Mouse (Mus musculus) bone marrow, adult 2 months (tissue): ENCODE measurements at regions not wholly inside any gene's neighbourhood (a gene's known extent, or its start where the extent isn't known, plus 50 kb on each side); places are given as distances from the start of the nearest gene placed in this dataset.

Experiments used
- H3K27ac ChIP-seq: fragments of 200-500 bp; 2 replicates; pipeline ENCODE4 v1.5.1; 2012; ENCODE audit warnings: low read depth, mild to moderate bottlenecking, control low read depth, inconsistent platforms, low read length; ENCODE audit not compliant: control insufficient read depth, poor library complexity, insufficient read depth
- H3K4me1 ChIP-seq: fragments of 200-500 bp; 2 replicates; pipeline ENCODE4 v1.6.1; 2011; ENCODE audit warnings: low read length; ENCODE audit not compliant: control insufficient read depth, insufficient read depth
- H3K4me3 ChIP-seq: fragments of 200-500 bp; replicated peaks from 2 replicates; pipeline ENCODE3; 2011; ENCODE audit warnings: mild to moderate bottlenecking, low read depth, low read length, control low read depth; ENCODE audit not compliant: control insufficient read depth
- CTCF ChIP-seq: fragments of 200-500 bp; IDR thresholded peaks from 2 replicates; pipeline ENCODE4 v1.5.1; 2011; ENCODE audit warnings: low read length, control low read depth; ENCODE audit not compliant: control insufficient read depth, insufficient read depth
- POLR2A ChIP-seq: fragments of 200-500 bp; IDR thresholded peaks from 2 replicates; pipeline ENCODE4 v1.6.1; 2011; ENCODE audit warnings: low read depth, mild to moderate bottlenecking, control low read depth, low read length, borderline replicate concordance; ENCODE audit not compliant: control insufficient read depth
- WGBS: fragments of 180-500 bp; shearing (Covaris S2); methylation state at CpG from one replicate; pipeline ENCODE4 v1.1.7; 2018; 5-methylcytosine and 5-hydroxymethylcytosine counted together

DNA sequence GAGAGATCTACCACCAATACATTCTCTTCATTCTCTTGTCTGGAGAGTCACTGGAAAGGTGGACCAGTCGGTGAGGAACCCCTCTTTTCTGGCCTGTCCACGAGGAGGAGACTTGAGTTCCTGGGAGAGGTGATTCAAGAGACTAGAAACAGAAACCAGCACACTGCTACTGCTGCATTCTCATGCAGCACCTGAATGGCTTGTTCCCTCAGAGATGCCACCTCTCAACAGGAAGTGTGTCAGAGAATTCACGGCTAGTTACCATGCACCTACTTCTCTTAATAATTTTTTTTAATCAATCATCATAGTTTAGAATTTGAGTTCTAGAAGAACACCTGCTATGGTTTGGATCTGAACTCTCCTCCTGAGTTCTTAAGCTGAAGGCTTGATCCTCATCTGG, 52.0 kb upstream of the Dynlrb2 start:
- H3K27ac ChIP-seq, result no peak overlapping the region
- WGBS, result 48% methylated on average over 3 of the region's 3 CpGs

GRCm38 (mm10) chr8:116451397-116451796, 53.4 kb upstream of the Dynlrb2 start:
- H3K4me3 ChIP-seq, result no peak overlapping the region
- H3K4me1 ChIP-seq, result no peaks in the 10 kb centered on the region; the same call in 1 of the 2 replicates
- 65% methylated on average over 3 of the region's 3 CpGs for WGBS
- TF ChIP-seq POLR2A, result no peak
- no peak for TF ChIP-seq CTCF
- H3K27ac ChIP-seq, result no peak overlapping the region

More for the DNA sequence above, 52.0 kb upstream of the Dynlrb2 start:
- H3K4me3 ChIP-seq, result no peak overlapping the region
- TF ChIP-seq CTCF, result no peak
- TF ChIP-seq POLR2A, result no peak
- no peaks in the 10 kb centered on the region; the same call in 1 of the 2 replicates for H3K4me1 ChIP-seq

GRCm38 (mm10) chr8:116447452-116447851, 57.3 kb upstream of the Dynlrb2 start:
- 75% methylated on average over 2 of the region's 2 CpGs for WGBS
- Histone ChIP-seq H3K4me3 (no peak overlapping the region), H3K27ac (no peak overlapping the region), H3K4me1 (no peaks in the 10 kb centered on the region)
- TF ChIP-seq CTCF (no peak), POLR2A (no peak)

GRCm38 (mm10) chr8:116442827-116443226, 61.9 kb upstream of the Dynlrb2 start:
- H3K4me1 ChIP-seq, result no peaks in the 10 kb centered on the region
- no peak for TF ChIP-seq POLR2A
- no peak for TF ChIP-seq CTCF
- H3K4me3 ChIP-seq, result no peak overlapping the region
- 47% methylated on average over 2 of the region's 2 CpGs for whole genome bisulfite sequencing
- no peak overlapping the region for H3K27ac ChIP-seq

GRCm38 (mm10) chr8:116438895-116439294, 65.9 kb upstream of the Dynlrb2 start:
- WGBS, result 12% methylated on average over 7 of the region's 7 CpGs
- no peak overlapping the region for H3K4me3 ChIP-seq
- TF ChIP-seq POLR2A (no peak), CTCF (peak; percentile 73)
- H3K27ac ChIP-seq, result no peak overlapping the region
- H3K4me1 ChIP-seq, result no peaks in the 10 kb centered on the region

DNA sequence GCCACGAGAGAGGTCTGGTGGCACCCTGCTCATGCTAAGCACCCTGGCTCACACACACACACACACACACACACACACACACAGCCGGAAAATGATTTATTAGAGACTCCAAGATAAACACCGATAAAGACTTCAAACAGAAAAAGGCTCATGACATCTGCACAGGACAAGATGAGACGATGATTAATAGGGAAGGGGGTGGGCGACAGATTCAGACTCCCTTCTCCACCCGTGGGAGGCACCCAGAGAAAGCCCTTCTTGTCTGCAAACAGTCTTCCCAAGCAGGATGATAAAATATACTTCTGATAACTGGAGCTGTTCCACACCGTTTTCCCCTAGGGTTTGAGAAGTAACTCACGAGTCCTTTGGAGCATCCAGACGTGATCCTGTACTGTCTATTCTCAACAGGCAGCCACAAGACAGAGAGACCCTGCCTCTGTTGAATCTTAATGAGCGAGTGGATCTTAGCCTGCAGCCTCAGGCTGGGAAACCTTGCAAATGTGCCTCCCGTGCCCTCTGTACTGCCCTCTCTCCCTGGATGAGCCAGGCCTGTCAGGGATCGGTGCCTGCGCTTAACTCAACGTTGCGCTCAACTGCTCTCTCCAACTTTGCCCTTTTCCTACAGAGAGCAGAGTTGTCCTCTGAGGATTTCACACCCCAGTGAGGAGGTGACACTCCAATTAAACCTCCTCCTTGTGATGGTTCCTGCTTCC, 69.3 kb upstream of the Dynlrb2 start:
- TF ChIP-seq CTCF (no peak), POLR2A (no peak)
- 74% methylated on average over 15 of the region's 15 CpGs for WGBS
- Histone ChIP-seq H3K4me3 (no peak overlapping the region), H3K27ac (no peak overlapping the region), H3K4me1 (no peaks in the 10 kb centered on the region)

DNA sequence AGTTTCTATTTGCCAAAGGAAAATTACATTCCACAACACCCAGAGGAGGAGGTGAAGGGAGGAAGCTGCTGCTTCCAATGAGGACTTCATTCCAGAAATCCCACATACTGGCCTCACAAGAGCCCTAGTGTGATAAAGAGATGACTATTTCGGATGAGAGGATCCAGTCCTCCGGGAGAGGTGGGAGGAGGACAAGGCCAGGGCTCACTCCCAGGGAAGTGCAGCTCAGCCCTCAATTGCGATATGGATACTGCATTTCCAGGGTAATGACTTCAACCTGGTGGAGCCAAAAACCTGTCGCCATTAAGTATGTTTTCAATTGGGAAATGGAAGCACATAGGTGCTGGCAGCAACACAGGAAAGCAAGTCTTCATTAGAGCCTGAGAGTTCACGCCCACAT, 74.7 kb upstream of the Dynlrb2 start:
- no peak overlapping the region for H3K4me3 ChIP-seq
- 86% methylated on average over 5 of the region's 5 CpGs for WGBS
- no peak for TF ChIP-seq POLR2A
- no peak for TF ChIP-seq CTCF
- H3K4me1 ChIP-seq, result no peaks in the 10 kb centered on the region
- H3K27ac ChIP-seq, result no peak overlapping the region

- 69% methylated on average over 6 of the region's 6 CpGs for WGBS
- H3K27ac ChIP-seq, result no peak overlapping the region
- no peak overlapping the region for H3K4me3 ChIP-seq
- no peaks in the 10 kb centered on the region for H3K4me1 ChIP-seq
- TF ChIP-seq CTCF, result no peak
- TF ChIP-seq POLR2A, result no peak
These were observed 75.1 kb upstream of the Dynlrb2 start for GRCm38 (mm10) chr8:116429649-116430048.

- Histone ChIP-seq H3K4me3 (no peak overlapping the region), H3K4me1 (no peaks in the 10 kb centered on the region), H3K27ac (no peak overlapping the region)
- 83% methylated on average over 6 of the region's 6 CpGs for WGBS
- TF ChIP-seq CTCF (no peak), POLR2A (no peak)
These were observed 81.9 kb upstream of the Dynlrb2 start for GRCm38 (mm10) chr8:116422826-116423225.
